Mouse (Mus musculus) neural tube, embryonic 13.5 days (tissue): Measurements from ENCODE around the gene Prr7. TPM values are rescaled to one million over a fixed set of nuclear protein-coding genes. Genes with fewer than 3 reads are reported as not detected.
"Not testable (repeated sequence)": the region's sequence is repeated elsewhere in the genome, so short reads cannot be mapped to it uniquely, and the experiment has no call there.

Experiments
- ATAC-seq: fragments of 200-750 bp; cut with Nextera tagmentation; 2 replicates; pipeline ENCODE4 v1.8.0; 2017; ENCODE audit warnings: low read depth, mild to moderate bottlenecking, moderate TSS enrichment, moderate library complexity
- H3K27ac ChIP-seq: fragments of 300-500 bp; sonication (generic); replicated peaks from 2 replicates; pipeline ENCODE4 v1.5.1; 2015; ENCODE audit warnings: moderate library complexity, mild to moderate bottlenecking, inconsistent platforms
- H3K27me3 ChIP-seq: fragments of 300-500 bp; sonication (generic); 2 replicates; pipeline ENCODE4 v1.6.1; 2015; ENCODE audit warnings: mild to moderate bottlenecking, inconsistent platforms
- H3K36me3 ChIP-seq: fragments of 300-500 bp; sonication (generic); 2 replicates; pipeline ENCODE4 v1.6.1; 2015; ENCODE audit warnings: mild to moderate bottlenecking, inconsistent platforms
- H3K4me1 ChIP-seq: fragments of 300-500 bp; sonication (generic); replicated peaks from 2 replicates; pipeline ENCODE4 v1.6.1; 2015; ENCODE audit warnings: inconsistent platforms
- H3K4me2 ChIP-seq: fragments of 300-500 bp; sonication (generic); 2 replicates; pipeline ENCODE4 v1.6.1; 2015; ENCODE audit warnings: inconsistent platforms, mild to moderate bottlenecking, moderate library complexity
- H3K4me3 ChIP-seq: fragments of 300-500 bp; sonication (generic); 2 replicates; pipeline ENCODE4 v1.5.1; 2015; ENCODE audit warnings: mild to moderate bottlenecking, inconsistent platforms
- H3K9ac ChIP-seq: fragments of 300-500 bp; sonication (generic); 2 replicates; pipeline ENCODE4 v1.6.1; 2015; ENCODE audit warnings: moderate library complexity, mild to moderate bottlenecking, inconsistent platforms
- H3K9me3 ChIP-seq: fragments of 300-500 bp; sonication (generic); 2 replicates; pipeline ENCODE4 v1.6.1; 2016; ENCODE audit warnings: inconsistent platforms
- WGBS: fragments of 180-500 bp; shearing (Covaris S2); methylation state at CpG from one replicate; pipeline ENCODE4 v1.1.7; 2015; 5-methylcytosine and 5-hydroxymethylcytosine counted together
- polyA plus RNA-seq: library from polyadenylated mRNA; unstranded; fragments of >200 nt; fragmentation: Nextera tagmentation; extraction: Ambion mirVana; gene quantifications from 2 replicates; pipeline ENCODE4 v1.2.1, GENCODE M21; 2015

Prr7 gene
- polyA plus RNA-seq, 1 experiment from 2014 or later = 2.5 TPM

DNA sequence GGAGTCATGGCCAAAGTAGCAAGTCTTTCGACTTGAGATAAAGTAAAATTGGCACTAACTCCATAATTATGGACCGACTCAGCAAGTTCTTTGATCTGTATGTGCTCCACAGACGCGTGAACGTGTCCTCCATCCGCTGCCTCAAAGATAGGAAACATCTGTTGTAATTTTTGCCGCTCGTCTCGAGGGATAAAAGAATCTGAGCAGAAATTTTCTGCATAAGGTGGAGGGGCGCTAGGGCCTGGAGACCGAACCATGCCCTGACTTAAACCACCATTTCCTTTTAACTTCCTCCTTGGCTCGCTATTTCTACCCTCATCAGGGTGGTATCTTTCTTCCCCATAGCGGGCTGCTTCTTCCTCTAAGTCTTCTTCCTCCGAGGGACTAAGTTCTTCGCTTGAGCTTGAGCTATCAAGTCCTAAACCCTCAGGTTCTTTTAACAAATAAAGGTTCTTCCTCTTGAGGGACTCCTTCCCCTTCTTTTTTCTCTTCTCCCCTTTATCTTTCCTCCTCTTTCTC is 26.9 kb upstream of the Prr7 start:
- WGBS = 91% methylated on average over 15 of the region's 15 CpGs
- not testable (repeated sequence) for ATAC-seq, H3K9me3 ChIP-seq, H3K27ac ChIP-seq, H3K4me3 ChIP-seq, H3K4me1 ChIP-seq, H3K9ac ChIP-seq, H3K4me2 ChIP-seq, H3K36me3 ChIP-seq, H3K27me3 ChIP-seq

DNA sequence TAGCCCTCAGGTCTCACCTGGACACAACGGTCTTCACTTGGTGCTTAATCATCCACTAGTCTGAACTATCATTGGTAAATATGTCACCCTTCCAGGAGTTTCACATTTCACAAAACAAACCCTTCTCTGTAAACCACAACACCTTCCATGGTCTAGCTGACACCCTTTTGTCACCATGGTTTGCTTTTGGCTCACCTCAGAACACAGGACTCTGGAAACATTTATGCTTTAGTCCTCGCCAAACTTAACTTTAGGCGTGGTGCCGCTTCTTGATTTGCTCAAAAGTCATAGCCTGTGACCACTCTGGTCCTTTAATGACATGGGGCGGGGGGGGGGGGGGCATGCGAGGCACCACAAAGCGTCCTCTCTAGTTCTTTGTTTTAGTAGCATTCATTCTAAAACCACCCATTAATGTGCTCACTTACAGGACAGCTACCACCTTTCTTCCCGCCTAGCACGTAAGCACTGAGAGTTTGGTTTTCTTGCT is 20.2 kb upstream of the Prr7 start:
- WGBS = 34% methylated on average over 9 of the region's 9 CpGs
- Histone ChIP-seq H3K27ac (peak overlapping the region; percentile 94), H3K4me3 (peak overlapping the region; percentile 90), H3K4me1 (peaks cover 37% of the 10 kb centered on the region), H3K9ac (peak overlapping the region; percentile 76), H3K9me3 (no peaks in the 10 kb centered on the region), H3K27me3 (no peaks in the 10 kb centered on the region), H3K36me3 (no peaks in the 10 kb centered on the region), H3K4me2 (peak overlapping the region; percentile 84)
- no peak for ATAC-seq

DNA sequence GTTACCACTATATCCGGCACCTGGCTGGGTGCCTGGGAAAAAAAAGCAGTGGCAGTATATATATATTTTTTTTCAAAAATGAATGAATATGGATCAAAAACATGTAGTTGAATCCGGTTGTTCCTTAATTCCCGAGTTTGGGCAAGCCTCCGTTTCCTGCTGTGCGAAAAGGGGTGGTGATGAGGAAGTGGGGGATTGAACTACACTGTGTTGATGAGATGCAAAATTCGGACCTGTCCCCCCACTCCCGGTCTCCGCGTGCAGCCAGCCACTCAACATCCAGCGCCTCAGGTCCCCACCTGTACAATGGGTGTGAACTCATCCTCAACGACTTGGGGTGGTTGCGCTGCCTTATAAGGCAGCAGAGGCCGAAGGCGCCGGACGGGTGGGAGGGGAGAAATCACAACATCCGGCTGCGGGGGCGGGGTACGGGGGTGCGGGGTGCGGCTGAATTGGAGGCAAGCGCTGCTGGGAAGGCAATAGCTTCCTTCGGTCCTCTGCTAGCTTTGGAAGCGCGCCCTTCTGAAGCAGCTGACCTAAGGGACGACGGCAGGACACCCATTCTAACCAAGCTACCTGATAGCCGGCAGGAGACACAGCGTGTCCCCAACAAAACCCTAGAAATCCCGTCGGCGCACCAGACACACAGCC is 19.7 kb upstream of the Prr7 start:
- Histone ChIP-seq H3K27me3 (no peaks in the 10 kb centered on the region), H3K4me3 (peak overlapping the region; percentile 90), H3K9me3 (no peaks in the 10 kb centered on the region), H3K36me3 (0 out of 2 replicates have a peak, but pooled peaks cover 1% of the 10 kb centered on the region), H3K4me1 (peaks cover 37% of the 10 kb centered on the region), H3K9ac (peak overlapping the region; percentile 76), H3K4me2 (peak overlapping the region; percentile 84), H3K27ac (peak overlapping the region; percentile 94)
- peak; percentile 80 for ATAC-seq
- 1% methylated on average over 33 of the region's 33 CpGs for WGBS

DNA sequence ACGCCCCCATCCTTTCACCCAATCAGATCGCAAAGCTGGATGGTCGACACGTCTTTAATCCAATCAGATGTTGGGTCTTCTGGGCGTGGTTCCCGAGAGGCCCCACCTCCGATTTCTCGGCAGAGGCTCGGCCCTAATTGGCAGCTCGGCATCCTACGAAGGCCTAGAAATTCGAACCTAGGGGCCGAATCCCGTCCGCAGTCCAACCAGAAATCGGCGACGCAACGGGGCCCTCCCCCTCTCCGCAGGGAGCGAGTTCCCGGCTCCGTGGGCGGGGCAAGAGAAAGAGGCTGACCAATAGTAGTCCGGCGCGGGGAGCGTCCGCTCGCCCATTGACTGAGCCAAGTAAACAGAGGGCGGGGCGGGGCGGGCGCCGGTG is 19.1 kb upstream of the Prr7 start, which contains the start of gene Grk6:
TSS of gene Grk6 (plus strand) at position 136 of the 379 bp plus-strand sequence.
- Histone ChIP-seq H3K4me3 (peak within 1 kb of the TSS; percentile 90), H3K27me3 (no peaks in the 10 kb centered on the region), H3K9ac (peak within 1 kb of the TSS; percentile 95), H3K4me2 (peak within 1 kb of the TSS; percentile 84), H3K4me1 (peaks cover 37% of the 10 kb centered on the region), H3K27ac (peak within 1 kb of the TSS; percentile 94), H3K36me3 (peaks cover 7% of the 10 kb centered on the region), H3K9me3 (no peaks in the 10 kb centered on the region)
- under 1% methylated on average over 34 of the region's 35 CpGs for WGBS
- ATAC-seq = peak; percentile 97

DNA sequence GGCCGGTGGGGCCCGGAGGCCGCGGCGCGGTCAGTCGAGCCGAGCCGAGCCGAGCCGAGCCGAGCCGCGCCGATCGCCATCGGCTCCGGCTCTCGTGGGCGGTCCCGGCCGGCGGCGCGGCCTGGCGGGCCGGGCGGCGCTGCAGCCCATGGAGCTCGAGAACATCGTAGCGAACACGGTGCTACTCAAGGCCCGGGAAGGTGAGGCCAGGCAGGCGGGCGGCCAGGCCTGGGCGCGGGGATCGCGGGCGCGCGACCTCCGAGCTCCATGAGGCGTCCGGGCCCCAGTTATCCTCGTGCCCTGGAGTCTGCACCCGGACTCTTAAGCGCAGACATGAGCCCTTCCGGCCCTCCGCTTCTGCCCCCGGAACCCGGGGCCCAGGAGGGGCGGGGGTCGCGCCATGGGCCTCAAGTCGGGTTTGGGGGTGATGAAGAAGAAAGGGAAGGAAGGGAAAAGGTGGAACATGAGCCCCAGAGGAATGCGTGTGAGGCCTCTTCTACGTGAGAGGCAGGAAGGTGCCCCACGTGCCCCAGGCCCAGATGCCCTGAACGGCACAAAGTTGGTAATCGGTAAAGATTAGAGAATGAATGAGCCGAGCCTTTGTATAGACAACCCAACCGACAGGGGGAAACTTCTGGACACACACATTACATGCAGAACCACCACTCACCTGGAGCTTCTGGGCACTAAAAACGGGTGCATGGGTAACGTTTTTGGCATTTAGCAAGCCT is 18.5 kb upstream of the Prr7 start:
- Histone ChIP-seq H3K4me3 (peak overlapping the region; percentile 90), H3K27ac (peak overlapping the region; percentile 94), H3K4me1 (peaks cover 37% of the 10 kb centered on the region), H3K9me3 (no peaks in the 10 kb centered on the region), H3K4me2 (peak overlapping the region; percentile 84), H3K9ac (peak overlapping the region; percentile 95), H3K27me3 (no peaks in the 10 kb centered on the region), H3K36me3 (peaks cover 13% of the 10 kb centered on the region)
- under 1% methylated on average over 59 of the region's 66 CpGs for WGBS
- ATAC-seq = peak; percentile 49

DNA sequence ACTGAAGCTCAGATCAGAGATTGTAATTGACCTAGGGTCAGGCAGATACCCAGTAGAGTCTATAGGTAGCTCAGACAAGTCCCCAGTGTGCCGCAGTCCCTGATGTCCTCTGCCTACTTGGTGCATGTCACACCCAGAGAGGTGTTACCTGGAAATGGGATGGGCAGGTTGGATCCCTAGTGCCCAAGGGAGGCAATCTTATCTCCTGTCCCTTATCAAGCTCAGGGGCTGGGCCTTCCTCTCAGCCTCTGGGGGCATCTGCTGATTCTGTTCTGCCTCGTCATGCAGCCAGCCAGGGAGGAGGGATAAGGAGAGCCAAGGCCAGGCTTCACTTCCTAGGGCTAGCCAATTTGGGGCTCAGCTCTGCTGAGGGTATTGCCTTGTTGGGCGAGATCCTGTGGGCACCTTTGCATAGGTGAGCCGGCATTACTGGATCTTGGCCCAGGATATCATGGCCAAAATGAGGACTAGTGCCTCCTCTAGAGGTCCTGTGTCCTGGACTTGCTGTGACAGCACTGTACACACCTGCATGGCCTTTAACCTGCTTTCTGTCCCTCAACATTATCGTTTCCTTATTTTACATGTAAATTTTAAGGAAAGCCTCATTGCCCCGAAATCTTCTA is 17.5 kb upstream of the Prr7 start:
- Histone ChIP-seq H3K4me2 (peak overlapping the region; percentile 84), H3K4me1 (peaks cover 37% of the 10 kb centered on the region), H3K27ac (no peak overlapping the region), H3K27me3 (no peaks in the 10 kb centered on the region), H3K9ac (peak overlapping the region; percentile 95), H3K4me3 (peak overlapping the region; percentile 90), H3K9me3 (no peaks in the 10 kb centered on the region), H3K36me3 (peaks cover 23% of the 10 kb centered on the region)
- no peak for ATAC-seq
- WGBS = 86% methylated on average over 6 of the region's 6 CpGs

DNA sequence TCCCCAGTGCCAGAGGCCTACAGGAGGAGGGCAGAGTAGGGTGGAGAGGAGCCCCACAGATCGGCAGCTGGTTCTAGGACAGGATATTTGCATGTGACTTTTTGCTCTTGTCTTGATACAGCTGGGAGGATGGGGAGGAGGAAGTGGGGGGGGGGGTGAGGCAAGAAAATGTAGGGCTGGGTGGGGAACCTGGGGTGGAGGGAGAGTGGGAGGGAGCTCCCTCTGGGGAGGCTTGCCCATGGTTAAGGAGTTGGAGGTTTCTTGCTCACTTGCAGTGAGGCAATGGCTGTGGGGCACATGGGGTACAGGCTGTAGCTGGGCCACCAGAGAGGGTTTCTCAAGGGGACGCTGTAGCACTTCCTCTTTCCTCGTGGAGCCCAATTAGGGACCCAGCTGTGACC is 16.5 kb upstream of the Prr7 start:
- Histone ChIP-seq H3K27ac (no peak overlapping the region), H3K4me2 (no peak overlapping the region), H3K4me1 (peaks cover 37% of the 10 kb centered on the region), H3K36me3 (peaks cover 33% of the 10 kb centered on the region), H3K4me3 (no peak overlapping the region), H3K27me3 (no peaks in the 10 kb centered on the region), H3K9me3 (no peaks in the 10 kb centered on the region), H3K9ac (peak overlapping the region; percentile 95)
- no peak for ATAC-seq
- 55% methylated on average over 3 of the region's 3 CpGs for WGBS

DNA sequence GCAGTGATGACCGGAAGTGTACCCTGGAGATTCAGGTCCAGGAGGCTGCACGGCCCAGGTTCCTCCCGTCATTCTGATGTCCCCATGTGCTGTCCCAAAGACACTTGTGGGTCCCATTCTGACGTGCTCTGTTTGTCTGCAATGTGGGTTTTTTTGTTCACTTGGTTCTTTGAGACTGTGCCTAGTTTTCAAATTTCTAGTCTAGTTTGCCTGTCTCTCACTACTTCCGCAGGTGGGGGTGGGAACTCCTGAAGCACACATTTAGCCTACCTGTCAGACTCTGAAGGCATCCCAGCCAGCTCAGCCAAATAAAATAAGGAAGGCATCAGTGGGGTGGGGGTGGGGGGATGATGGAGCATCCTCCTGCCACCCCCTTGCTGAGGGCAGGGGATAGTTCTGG is 15.9 kb upstream of the Prr7 start:
- 86% methylated on average over 5 of the region's 5 CpGs for WGBS
- no peak overlapping the region for H3K4me2 ChIP-seq
- ATAC-seq = no peak
- H3K36me3 ChIP-seq = peaks cover 39% of the 10 kb centered on the region
- no peak overlapping the region for H3K27ac ChIP-seq
- no peak overlapping the region for H3K4me3 ChIP-seq
- 0 out of 2 replicates have a peak overlapping the region, but pooled peaks have one; percentile 2 for H3K9ac ChIP-seq
- no peaks in the 10 kb centered on the region for H3K27me3 ChIP-seq
- peaks cover 37% of the 10 kb centered on the region for H3K4me1 ChIP-seq
- no peaks in the 10 kb centered on the region for H3K9me3 ChIP-seq

DNA sequence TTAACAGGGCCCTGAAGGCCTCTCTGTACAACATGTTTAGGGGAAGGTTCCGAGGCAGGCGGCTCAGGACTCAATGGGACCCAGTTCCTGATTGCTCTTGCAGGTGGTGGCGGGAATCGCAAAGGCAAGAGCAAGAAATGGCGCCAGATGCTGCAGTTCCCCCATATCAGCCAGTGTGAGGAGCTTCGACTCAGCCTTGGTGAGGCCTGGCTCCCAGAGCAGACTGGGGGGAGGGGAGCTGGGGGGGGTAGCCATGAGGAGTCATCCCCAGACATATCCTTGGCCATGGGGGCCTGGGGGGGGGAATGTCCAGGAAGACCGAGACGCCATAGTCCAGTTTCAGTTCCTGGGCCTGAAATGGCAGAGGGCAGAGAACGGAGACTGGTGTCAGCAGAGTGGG is 14.9 kb upstream of the Prr7 start:
- no peak overlapping the region for H3K4me2 ChIP-seq
- H3K4me3 ChIP-seq = no peak overlapping the region
- no peak overlapping the region for H3K27ac ChIP-seq
- peaks cover 49% of the 10 kb centered on the region for H3K36me3 ChIP-seq
- 91% methylated on average over 9 of the region's 9 CpGs for WGBS
- H3K27me3 ChIP-seq = no peaks in the 10 kb centered on the region
- H3K9me3 ChIP-seq = no peaks in the 10 kb centered on the region
- peaks cover 29% of the 10 kb centered on the region for H3K4me1 ChIP-seq
- no peak overlapping the region for H3K9ac ChIP-seq
- ATAC-seq = no peak

DNA sequence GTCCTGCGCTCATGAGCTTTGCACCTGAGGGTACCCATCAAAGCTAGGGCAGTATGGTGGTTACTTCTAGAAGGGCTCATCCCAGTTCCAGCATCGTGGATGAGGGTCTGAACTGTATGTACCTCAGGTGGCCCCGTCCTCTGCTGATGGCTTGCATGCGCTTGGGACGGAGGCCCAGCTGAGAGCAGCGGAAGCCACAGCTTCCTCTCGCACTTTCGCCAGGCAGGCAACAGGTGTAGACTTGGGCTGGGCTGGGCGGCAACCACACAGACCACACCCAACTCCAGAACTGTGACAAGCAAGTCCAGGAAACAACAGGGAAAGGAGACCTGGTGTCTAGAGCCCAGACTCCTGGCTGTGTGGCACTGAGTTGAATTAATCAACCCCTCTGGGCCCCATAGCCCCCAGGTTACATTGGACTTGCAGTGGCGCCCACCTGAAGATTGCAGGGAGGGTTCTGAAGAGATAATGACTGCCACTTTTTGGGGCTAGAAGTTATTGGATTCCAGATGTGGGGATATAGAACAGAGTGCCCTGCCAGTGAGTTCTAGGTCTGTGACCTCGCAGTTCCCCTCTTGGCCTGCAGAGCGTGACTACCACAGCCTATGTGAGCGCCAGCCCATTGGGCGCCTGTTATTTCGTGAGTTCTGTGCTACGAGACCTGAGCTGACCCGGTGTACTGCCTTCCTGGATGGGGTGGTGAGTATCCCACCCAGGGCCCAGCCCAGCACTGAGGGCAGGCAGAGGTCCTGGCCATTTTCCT is 14.2 kb upstream of the Prr7 start:
- H3K4me2 ChIP-seq = no peak overlapping the region
- no peak overlapping the region for H3K27ac ChIP-seq
- H3K9ac ChIP-seq = no peak overlapping the region
- peaks cover 29% of the 10 kb centered on the region for H3K4me1 ChIP-seq
- ATAC-seq = no peak
- H3K4me3 ChIP-seq = no peak overlapping the region
- peaks cover 55% of the 10 kb centered on the region for H3K36me3 ChIP-seq
- H3K27me3 ChIP-seq = no peaks in the 10 kb centered on the region
- H3K9me3 ChIP-seq = no peaks in the 10 kb centered on the region
- 94% methylated on average over 17 of the region's 17 CpGs for WGBS

DNA sequence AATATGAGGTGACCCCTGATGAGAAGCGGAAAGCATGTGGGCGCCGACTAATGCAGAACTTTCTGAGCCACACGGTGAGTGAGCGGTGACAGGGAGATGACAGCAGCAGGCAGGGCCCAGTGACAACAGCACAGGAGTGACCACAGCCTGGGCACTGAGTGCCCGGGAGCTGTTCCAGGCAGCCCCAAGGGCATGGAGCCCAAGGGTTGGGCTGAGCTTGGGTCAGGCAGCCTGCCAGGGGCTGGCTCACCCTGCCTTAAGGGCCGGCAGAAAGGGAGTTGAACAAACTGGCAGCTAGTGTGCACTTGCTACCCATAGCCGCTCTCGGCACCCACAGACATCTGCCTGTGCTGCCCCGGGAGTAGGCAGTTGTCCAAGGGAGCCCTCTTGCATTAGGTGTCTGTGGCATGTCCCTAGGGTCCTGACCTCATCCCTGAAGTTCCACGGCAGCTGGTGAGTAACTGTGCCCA is 13.5 kb upstream of the Prr7 start:
- no peak overlapping the region for H3K27ac ChIP-seq
- H3K4me3 ChIP-seq = no peak overlapping the region
- H3K4me2 ChIP-seq = no peak overlapping the region
- peaks cover 62% of the 10 kb centered on the region for H3K36me3 ChIP-seq
- WGBS = 91% methylated on average over 11 of the region's 11 CpGs
- peaks cover 29% of the 10 kb centered on the region for H3K4me1 ChIP-seq
- H3K27me3 ChIP-seq = no peaks in the 10 kb centered on the region
- no peak for ATAC-seq
- no peak overlapping the region for H3K9ac ChIP-seq
- no peaks in the 10 kb centered on the region for H3K9me3 ChIP-seq
